In the genomic region with DNA sequence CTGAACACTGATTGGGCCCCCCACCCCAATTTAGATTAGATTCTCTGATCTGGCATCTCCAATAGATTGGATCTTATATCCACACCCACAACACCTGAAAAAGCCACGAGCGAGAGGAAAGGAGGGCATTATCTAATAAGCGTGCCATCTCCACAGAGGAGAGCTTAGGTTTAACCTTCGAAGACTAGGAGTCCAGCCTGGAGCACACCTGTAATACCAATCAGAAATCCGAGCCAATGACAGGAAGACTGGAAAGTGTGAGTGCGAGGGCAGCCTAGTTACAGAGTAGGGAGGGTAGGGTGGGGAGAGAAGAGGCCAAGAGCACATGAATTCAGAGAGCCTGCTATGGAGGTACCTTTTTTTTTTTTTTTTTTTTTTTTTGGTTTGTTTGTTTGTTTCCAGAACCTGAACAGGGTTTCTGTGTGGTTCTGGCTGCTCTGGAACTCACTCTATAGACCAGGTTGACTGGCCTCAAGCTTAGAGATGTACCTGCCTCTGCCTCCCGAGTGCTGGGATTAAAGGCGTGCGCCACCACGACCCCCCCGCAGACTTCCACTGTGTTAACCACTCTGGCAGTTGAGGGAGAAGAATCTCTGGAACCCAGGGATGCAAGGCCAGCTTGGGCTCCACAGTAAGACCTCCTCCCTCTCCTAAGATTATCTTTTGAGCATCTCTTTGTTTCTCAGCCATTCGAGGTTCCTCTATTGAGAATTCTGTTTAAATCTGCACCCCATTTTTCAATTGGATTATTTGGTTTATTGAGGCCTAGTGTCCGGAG, we compare ENCODE assay signal across 38 mouse cellular contexts. TPM values are rescaled to one million over a fixed set of nuclear protein-coding genes. Genes with fewer than 3 reads are reported as not detected.
"Had no signal": no experiment of that assay in that cellular context is flagged by ENCODE, and none has a peak within 500 bp of the region (broad histone marks: within the 10 kb centered on the region; RNA-seq: fewer than 3 reads in every experiment).

No protein-coding gene starts in this region.

- H3K4me2 ChIP-seq: limb, embryonic 12.5 days; limb, embryonic 13.5 days; limb, embryonic 15.5 days; liver, embryonic 11.5 days; liver, embryonic 12.5 days; liver, embryonic 13.5 days; liver, embryonic 15.5 days; lung, embryonic 14.5 days; lung, embryonic 15.5 days; midbrain, embryonic 12.5 days; midbrain, embryonic 13.5 days; midbrain, embryonic 15.5 days; neural tube, embryonic 12.5 days had no signal

- H3K27ac ChIP-seq: limb, embryonic 10.5 days; limb, embryonic 12.5 days; limb, embryonic 13.5 days; limb, embryonic 15.5 days; liver, embryonic 12.5 days; liver, embryonic 13.5 days; liver, embryonic 14.5 days; liver, embryonic 15.5 days; lung, embryonic 15.5 days; macrophage; midbrain, embryonic 12.5 days; midbrain, embryonic 13.5 days; midbrain, embryonic 15.5 days; neural tube, embryonic 12.5 days had no signal

- ATAC-seq: liver, embryonic 12.5 days; liver, postnatal 0 days; lung, postnatal 0 days; midbrain, embryonic 13.5 days; midbrain, embryonic 15.5 days; midbrain, embryonic 16.5 days had no signal

- DNase-seq: left cerebral cortex, postnatal 4 days; liver; liver, embryonic 13.5 days; liver, postnatal 0 days; lung, adult 18-20 months; lung, adult 2 months; lung, embryonic 14.5 days; lung, postnatal 10 days; lung, postnatal 14 days; lung, postnatal 36 days; lung, postnatal 4 days; midbrain, embryonic 14.5 days had no signal

- H3K27me3 ChIP-seq: limb, embryonic 12.5 days; limb, embryonic 13.5 days; limb, embryonic 15.5 days; liver, embryonic 12.5 days; liver, embryonic 13.5 days; liver, embryonic 15.5 days; lung, embryonic 15.5 days; megakaryocyte, embryonic 14.5 days; midbrain, embryonic 12.5 days; midbrain, embryonic 13.5 days; midbrain, embryonic 15.5 days; neural tube, embryonic 12.5 days had no signal

- H3K9me3 ChIP-seq: limb, embryonic 10.5 days; limb, embryonic 12.5 days; limb, embryonic 13.5 days; limb, embryonic 15.5 days; liver, embryonic 12.5 days; liver, embryonic 13.5 days; liver, embryonic 15.5 days; lung, embryonic 15.5 days; megakaryocyte, embryonic 14.5 days; midbrain, embryonic 12.5 days; midbrain, embryonic 13.5 days; midbrain, embryonic 15.5 days; neural tube, embryonic 12.5 days had no signal

- H3K4me1 ChIP-seq: limb, embryonic 10.5 days; limb, embryonic 12.5 days; limb, embryonic 15.5 days; liver, embryonic 15.5 days; lung, embryonic 15.5 days had no signal

- H3K36me3 ChIP-seq: liver, embryonic 12.5 days; liver, embryonic 13.5 days; liver, embryonic 15.5 days had no signal

- H3K4me3 ChIP-seq: limb, embryonic 10.5 days; limb, embryonic 12.5 days; limb, embryonic 13.5 days; limb, embryonic 15.5 days; liver, embryonic 12.5 days; liver, embryonic 13.5 days; liver, embryonic 15.5 days; lung, embryonic 15.5 days; megakaryocyte, embryonic 14.5 days; midbrain, embryonic 12.5 days; midbrain, embryonic 13.5 days; midbrain, embryonic 15.5 days; myocyte; neural tube, embryonic 12.5 days had no signal

- H3K9ac ChIP-seq: limb, embryonic 12.5 days; limb, embryonic 13.5 days; limb, embryonic 15.5 days; liver, embryonic 12.5 days; liver, embryonic 13.5 days; liver, embryonic 14.5 days; liver, embryonic 15.5 days; liver, postnatal 0 days; lung, embryonic 14.5 days; lung, embryonic 15.5 days; midbrain, embryonic 12.5 days; midbrain, embryonic 13.5 days; midbrain, embryonic 15.5 days; neural tube, embryonic 12.5 days had no signal

RNA-seq across cellular contexts. Expression of a gene that starts 58.4 kb away (rescaled TPM):
- total RNA-seq: liver, adult 2 months; megakaryocyte progenitor cell, adult 5-6 weeks; megakaryocyte, adult 5-6 weeks; megakaryocyte-erythroid progenitor cell, adult 5-6 weeks; monocyte, adult 5-6 weeks had no signal
- polyA plus RNA-seq: limb, embryonic 10.5 days; limb, embryonic 11.5 days; limb, embryonic 13.5 days; liver, adult 2 months; liver, embryonic 12.5 days; liver, embryonic 13.5 days; liver, embryonic 14.5 days; liver, embryonic 15.5 days; liver, embryonic 16.5 days; liver, postnatal 0 days; lung, embryonic 14.5 days; lung, embryonic 15.5 days; lung, embryonic 16.5 days; lung, postnatal 0 days; macrophage had no signal
